Mouse (Mus musculus) bone marrow macrophage, adult 2 months (primary cell): ENCODE measurements at regions not wholly inside any gene's neighbourhood (a gene's known extent, or its start where the extent isn't known, plus 50 kb on each side); places are given as distances from the start of the nearest gene placed in this dataset.

Experiments
- CTCF ChIP-seq: IDR thresholded peaks from 2 replicates; pipeline ENCODE4 v1.5.1; 2012; ENCODE audit warnings: low read depth, mild to moderate bottlenecking, low read length, moderate library complexity
- POLR2A ChIP-seq: IDR thresholded peaks from 2 replicates; pipeline ENCODE4 v1.6.1; 2012; ENCODE audit warnings: mild to moderate bottlenecking, low read depth, low read length, borderline replicate concordance

GRCm38 (mm10) chr12:119028711-119029110 lies 62.5 kb upstream of the Abcb5 start:
- no peak for TF ChIP-seq CTCF
- TF ChIP-seq POLR2A: no peak
